Mouse (Mus musculus) Patski (cell line): Measurements from ENCODE around the gene Isx. TPM values are rescaled to one million over a fixed set of nuclear protein-coding genes. Genes with fewer than 3 reads are reported as not detected.

Experiments used
- ATAC-seq: fragments of 100-300 bp; one replicate; pipeline ENCODE4 v1.8.0; 2021
- CTCF ChIA-PET: fragments of 350-600 bp; sonication (Branson Sonifier 250); formaldehyde crosslinking; loops from one replicate; lab custom pipeline; 2022; ENCODE audit warnings: inconsistent platforms; lab: Charles Lee
- POLR2A ChIA-PET: fragments of 350-600 bp; sonication (Branson Sonifier 250); formaldehyde crosslinking; loops from one replicate; lab custom pipeline; 2022; ENCODE audit warnings: antibody characterized with exemption, inconsistent platforms; lab: Charles Lee
- DNase-seq: peaks from one replicate; pipeline ENCODE4 v3.0.0-alpha.2; 2011; ENCODE audit warnings: low read depth, low spot score
- H3K27me3 ChIP-seq: fragments of 371-371 bp; one replicate; pipeline ENCODE4 v1.5.1; 2021
- CTCF ChIP-seq: fragments of 100-300 bp; IDR thresholded peaks from one replicate; pipeline ENCODE4 v1.5.1; 2021
- in situ Hi-C: fragments of 300-500 bp; cut with MboI; formaldehyde crosslinking; loops from 3 replicates; pipeline ENCODE4 v1.11.1; 2018; ENCODE audit warnings: low pct_unique_long_range_greater_than_20kb, mixed read lengths
- polyA plus RNA-seq: library from polyadenylated mRNA; unstranded; gene quantifications from one replicate; pipeline ENCODE4 v1.2.3, GENCODE M21; 2021

Gene Isx
- polyA plus RNA-seq, 1 experiment from 2014 or later, result not detected

DNA sequence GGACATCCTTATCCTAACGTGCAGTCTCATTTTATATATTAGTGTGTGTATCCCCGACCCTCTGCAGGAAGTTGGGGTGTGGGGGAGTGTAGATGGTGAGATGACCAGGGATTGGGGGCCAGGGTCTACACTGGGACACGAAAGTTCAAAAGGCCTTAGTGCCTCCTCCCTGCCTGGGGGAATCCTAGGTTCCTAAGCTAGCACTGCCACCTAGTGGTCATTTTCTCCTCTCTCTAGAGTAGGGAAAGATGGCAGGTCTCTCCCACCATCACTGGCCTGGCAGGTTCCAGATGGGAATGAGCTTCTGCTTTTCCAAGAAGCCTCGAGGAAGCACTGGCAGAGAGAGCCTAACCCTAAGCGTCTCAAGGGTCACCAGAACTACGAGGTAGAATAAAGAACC is 62.3 kb downstream of the Isx start:
- TF ChIP-seq CTCF, result peak; percentile 78
- no peak for DNase-seq
- ATAC-seq, result peak; percentile 72
- in situ Hi-C loops, result loop anchor here (10.0 kb wide), 1 partner anchor 1581 kb away; the partner anchor contains the start of gene Large1
- ChIA-PET POLR2A (no interaction called here), CTCF (interaction anchor here (0.9 to 1.7 kb wide), 7 partner anchors 11 to 1579 kb away, joined by 3 to 6 read pairs (median 3); no protein-coding TSS in a partner anchor)
- H3K27me3 ChIP-seq, result peaks cover 9% of the 10 kb centered on the region

DNA sequence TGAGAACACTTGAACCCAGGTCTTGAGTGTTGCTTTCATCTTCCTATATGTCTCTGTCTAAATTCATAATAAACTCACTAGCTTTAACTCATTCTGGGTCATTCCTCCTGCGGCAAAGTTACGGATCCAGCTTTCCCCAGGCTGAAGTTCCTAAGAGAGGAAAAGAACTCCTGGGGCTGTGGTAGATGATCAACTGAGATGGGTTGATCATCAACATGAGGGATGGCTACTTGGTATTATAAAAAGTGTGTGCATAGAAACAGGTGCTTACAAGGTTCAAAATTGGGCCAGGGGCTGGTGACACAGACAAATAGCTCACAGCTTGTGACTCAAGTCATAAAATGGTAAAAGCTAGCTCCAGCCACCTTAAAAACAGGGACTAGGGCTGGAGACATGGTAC is 63.7 kb downstream of the Isx start:
- POLR2A ChIA-PET, result no interaction called here
- H3K27me3 ChIP-seq, result peaks cover 9% of the 10 kb centered on the region
- in situ Hi-C loops, result loop anchor here (10.0 kb wide), 1 partner anchor 1582 kb away; the partner anchor contains the start of gene Large1
- no peak for ATAC-seq
- CTCF ChIA-PET, result interaction anchor here (1.7 kb wide), 1 partner anchor 19 kb away, joined by 4 read pairs; no protein-coding TSS in a partner anchor
- no peak for TF ChIP-seq CTCF
- DNase-seq, result no peak

DNA sequence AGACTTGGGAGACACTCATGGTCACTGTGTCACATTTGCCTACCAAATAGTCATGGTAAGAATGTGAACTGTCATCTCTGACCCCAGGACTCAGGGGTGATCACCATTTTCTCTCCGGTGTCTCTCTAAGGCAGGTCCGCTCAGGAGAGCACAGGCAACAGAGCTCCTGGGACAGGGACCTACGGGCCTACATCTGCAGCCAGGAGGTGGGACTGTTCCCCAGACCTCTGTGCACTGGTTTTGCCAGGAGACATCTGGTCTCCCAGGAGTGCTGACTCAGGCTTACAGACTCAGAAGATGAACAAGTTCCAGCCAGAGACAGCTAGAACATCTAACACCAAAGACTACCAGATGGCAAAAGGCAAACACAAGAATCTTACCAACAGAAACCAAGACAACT is 69.1 kb downstream of the Isx start:
- in situ Hi-C loops, result no loop called here
- ATAC-seq (no peak), DNase-seq (no peak)
- peaks cover 5% of the 10 kb centered on the region for H3K27me3 ChIP-seq
- POLR2A ChIA-PET, result no interaction called here
- no peak for TF ChIP-seq CTCF
- CTCF ChIA-PET, result no interaction called here

Other genes starting within 250 kb of the Isx start
- 35.8 TPM for gene Hmgxb4, start 120.2 kb downstream of the Isx start, polyA plus RNA-seq
- gene Tom1, start 160.5 kb downstream of the Isx start, polyA plus RNA-seq, result 32.0 TPM
- 89.4 TPM for gene Hmox1, start 220.4 kb downstream of the Isx start, polyA plus RNA-seq
- 50.8 TPM for gene Mcm5, start 236.4 kb downstream of the Isx start, polyA plus RNA-seq